Mouse (Mus musculus) adrenal gland, postnatal 14 days (tissue): ENCODE measurements around the gene Cacna2d1. TPM values are rescaled to one million over a fixed set of nuclear protein-coding genes. Genes with fewer than 3 reads are reported as not detected.

ENCODE experiments used
- DNase-seq: peaks from one replicate; pipeline ENCODE4 v3.0.0; 2021; ENCODE audit warnings: mixed read lengths
- total RNA-seq: library from RNA; stranded (reverse); gene quantifications from 2 replicates; pipeline ENCODE4 v1.2.3, GENCODE M21; 2021

The Cacna2d1 gene
- total RNA-seq, 1 experiment from 2014 or later = 73.3 TPM

DNA sequence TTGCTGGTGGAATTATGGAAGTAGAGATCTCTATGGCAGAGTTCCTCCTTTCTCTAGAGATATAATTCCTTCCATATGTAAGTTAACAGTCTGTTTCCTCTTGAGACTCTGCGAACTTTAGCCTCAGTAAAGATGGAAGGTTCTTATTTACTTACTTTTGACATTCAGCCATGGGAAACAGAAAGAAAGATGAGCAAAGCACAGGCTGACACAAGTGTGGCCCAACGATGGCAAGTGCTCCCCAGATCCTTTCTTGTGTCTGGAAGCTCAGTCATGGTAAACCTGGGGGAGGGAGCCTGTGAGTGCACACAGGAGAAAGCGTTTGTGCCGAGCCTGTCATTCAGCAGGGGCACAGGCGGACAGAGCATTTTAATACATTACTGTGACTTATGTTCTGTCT lies 48.9 kb downstream of the Cacna2d1 start:
- DNase-seq = no peak

- no peak for DNase-seq
Measured at GRCm38 (mm10) chr5:15985228-15985858, 50.9 kb downstream of the Cacna2d1 start.

GRCm38 (mm10) chr5:15985901-15986300 lies 51.4 kb downstream of the Cacna2d1 start:
- DNase-seq = no peak

GRCm38 (mm10) chr5:15991428-15992139 lies 57.1 kb downstream of the Cacna2d1 start:
- DNase-seq = no peak

DNA sequence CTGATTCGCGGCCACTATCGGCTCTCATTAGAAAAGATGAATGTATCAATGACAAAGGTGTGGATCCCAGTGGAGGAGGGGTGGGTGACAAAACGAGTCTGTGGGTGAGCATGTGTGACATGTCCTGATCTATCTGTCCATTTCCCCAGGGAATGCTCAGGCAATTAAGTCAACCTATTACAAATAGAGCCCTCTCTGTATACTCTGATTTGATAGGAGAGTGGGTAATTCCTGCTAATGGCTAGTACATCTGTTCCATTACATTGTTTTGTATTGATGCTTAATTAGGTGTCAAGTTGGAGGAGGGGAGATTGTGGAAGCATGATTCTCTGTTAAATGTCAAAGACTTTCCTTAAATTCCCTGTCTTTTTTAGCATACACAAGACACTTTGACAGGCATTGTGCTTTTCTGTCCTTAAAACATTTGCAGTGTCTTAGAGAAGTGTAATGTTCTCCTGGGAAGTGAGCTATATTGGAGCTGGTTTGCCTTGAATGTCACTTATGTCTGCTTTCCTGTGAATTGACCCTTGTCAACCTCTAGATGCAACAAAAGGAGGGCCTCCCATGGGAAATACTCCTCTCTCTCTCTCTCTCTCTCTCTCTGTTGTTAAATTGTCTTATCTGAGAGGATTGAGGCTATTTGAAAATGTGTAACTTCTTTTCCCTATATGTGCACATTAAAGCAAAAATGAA lies 58.9 kb downstream of the Cacna2d1 start:
- no peak for DNase-seq

- DNase-seq = no peak
Measured at GRCm38 (mm10) chr5:15997190-15997589, 62.7 kb downstream of the Cacna2d1 start.

- no peak for DNase-seq
Measured at GRCm38 (mm10) chr5:15997769-15998168, 63.3 kb downstream of the Cacna2d1 start.

DNA sequence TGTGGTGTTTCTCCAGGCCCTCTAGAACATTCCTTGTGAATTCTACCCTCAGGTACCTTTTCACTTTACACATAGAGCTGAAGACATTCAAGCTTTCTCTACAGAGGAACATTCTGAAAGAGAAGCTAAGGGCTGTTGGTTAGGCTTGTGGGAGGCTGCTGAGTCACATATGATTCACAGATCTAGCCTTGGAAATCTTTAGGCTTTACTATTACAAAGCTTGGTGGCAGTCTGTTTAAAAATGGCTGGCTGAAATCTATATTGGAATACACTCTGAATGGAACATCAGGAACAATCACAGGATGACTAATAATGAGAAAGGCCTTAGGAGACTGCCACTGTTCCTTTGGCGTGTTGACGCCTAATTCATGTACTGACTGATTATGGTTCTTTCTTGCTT lies 66.4 kb downstream of the Cacna2d1 start:
- no peak for DNase-seq

- DNase-seq = no peak
Measured at GRCm38 (mm10) chr5:16002431-16003063, 68.1 kb downstream of the Cacna2d1 start.

GRCm38 (mm10) chr5:16004305-16004704 lies 69.8 kb downstream of the Cacna2d1 start:
- DNase-seq = no peak

- DNase-seq = no peak
Measured at GRCm38 (mm10) chr5:16006964-16007363, 72.5 kb downstream of the Cacna2d1 start.

DNA sequence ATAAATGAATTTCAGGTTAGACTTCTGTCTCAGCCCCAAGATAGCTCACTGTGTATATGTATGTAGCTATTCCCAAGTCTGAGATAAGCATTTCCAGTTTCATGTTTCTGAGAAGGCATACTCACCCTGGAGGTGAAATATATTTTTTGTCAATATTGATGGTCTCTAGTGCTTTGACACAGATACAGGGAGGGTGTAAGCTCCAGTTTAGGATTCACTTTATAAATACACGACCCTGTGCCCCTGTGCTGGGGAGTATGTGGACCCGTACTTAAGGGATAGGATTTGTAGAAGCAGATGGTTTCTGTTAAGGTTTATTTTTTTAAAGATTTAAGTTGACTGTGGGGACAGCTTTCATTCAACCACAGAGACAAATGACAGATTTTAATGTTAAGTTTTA lies 79.2 kb downstream of the Cacna2d1 start:
- DNase-seq = no peak

- no peak for DNase-seq
Measured at GRCm38 (mm10) chr5:16014392-16014791, 79.9 kb downstream of the Cacna2d1 start.

DNA sequence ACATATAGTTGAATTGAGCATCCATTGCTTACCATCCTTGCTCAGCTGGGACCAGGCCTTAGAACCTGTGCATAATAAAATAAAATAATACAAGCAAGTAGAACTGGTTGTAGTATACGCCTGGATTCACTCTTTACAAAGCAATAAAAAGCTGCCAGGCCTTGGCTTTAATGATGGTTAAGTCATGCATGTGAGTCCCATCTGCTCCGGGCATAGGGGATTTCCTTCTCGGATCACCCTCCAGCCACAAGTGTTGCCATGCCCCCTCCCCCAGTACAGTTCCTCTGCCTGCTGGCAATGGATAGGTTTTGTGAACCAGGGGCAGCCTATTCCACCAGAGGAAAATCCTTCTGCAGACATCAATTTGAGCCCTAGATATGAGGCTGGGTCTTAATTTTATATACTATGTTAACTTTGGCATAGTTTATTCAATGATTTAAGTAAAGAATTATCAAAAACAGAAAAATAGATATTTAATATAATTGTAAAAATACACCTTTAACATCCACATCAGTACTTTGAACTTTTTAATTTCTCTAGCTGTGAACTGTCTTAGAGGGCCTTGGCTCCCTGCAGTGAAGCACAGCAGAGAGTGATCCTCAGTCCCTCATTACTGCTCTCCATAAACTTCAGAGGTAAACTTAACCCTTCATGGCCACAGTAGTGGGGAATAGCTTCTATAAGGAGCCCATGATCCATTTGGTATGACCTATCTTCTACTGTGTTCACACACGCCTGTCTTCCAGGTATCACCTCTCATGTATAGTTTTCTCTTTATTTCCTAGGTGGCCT lies 90.3 kb downstream of the Cacna2d1 start:
- DNase-seq = no peak

GRCm38 (mm10) chr5:16028881-16029280 lies 94.4 kb downstream of the Cacna2d1 start:
- DNase-seq = no peak

GRCm38 (mm10) chr5:16029481-16029880 lies 95.0 kb downstream of the Cacna2d1 start:
- no peak for DNase-seq

GRCm38 (mm10) chr5:16033569-16033968 lies 99.1 kb downstream of the Cacna2d1 start:
- no peak for DNase-seq

GRCm38 (mm10) chr5:16035259-16035658 lies 100.8 kb downstream of the Cacna2d1 start:
- no peak for DNase-seq

DNA sequence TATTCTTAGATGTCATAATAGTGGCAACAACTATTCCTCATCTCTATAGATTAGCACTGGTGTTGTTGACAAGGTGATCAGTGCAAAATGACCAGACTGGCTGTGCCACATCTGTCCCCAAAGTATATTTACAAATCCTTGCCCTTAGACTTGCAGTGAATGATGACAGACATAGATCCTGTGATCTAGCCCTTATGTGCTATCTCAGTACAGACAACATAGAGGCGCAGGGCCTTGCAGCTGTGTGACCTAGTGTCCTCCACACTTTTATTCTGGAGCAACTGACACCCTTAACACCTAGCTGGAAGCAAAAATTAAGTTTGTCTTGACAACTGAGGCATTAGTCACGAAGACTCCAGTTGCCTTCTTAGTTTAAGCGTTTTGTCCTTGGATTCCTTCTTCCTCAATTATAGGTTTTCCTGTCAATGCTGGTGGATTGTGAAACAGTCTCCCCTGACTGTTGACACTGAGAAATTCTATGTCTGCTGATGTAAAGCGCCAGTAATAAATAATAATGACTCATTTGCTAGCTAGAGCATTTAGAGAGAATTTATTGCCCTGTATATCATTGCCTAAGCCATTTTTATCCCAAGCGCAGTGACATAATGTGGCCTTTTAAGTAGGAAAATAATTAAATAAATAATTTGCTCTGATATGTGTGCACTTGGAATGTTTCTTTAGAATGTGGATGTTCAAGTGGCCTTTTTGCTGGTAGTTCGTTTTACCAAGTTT lies 110.8 kb downstream of the Cacna2d1 start:
- no peak for DNase-seq

DNA sequence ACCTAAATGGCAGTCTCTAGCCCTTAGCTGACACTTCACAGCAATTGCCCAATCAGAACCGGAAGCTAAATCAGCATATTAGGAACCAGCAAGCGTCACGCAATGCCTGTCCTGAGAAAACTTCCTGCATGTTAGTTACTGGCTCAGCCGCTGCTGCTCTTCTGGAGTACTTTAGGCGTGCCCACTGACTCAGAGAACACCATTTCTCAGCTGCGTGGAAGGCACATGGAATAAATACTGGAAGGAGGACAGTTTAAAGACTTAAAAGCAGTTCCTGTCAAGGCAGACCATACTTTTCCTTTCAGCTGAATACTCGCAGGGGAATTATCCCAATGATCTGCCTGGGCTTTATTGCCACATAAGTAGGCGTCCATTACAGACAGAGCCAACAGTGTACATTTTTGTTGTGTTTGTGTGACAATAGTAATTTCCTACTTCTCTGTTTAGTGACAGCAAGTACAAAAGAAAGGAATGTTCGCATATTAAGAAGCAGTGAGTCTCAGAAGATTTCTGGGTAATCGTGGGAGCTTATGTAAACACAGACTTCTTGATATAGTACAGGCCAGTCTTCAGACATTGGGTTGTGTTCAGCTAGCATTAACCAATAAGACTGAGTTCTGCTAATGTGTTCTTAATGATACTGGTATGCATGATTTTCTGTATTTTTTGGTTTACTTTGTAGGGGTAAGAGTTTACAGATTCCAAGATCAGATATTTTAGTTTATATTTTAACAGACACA lies 113.1 kb downstream of the Cacna2d1 start:
- DNase-seq = peak; percentile 27

DNA sequence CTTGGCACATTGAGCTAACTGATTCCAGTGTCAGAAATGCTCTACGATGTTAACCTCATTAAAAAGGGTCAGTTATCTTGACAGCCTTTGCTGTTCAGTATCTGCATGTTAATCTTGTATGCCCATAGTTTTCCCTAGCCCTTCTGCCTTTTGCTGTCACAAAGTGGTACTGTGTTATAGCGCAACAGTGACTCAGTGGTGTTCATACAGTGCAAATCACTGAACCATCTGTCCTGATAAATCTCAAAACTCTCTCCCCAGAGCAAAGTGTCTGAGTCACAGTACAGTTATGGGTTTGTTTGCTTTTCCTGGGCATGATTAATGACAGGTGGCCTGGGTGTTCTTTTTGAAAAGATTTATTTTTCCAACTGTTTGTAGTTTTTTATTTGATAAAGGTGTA lies 122.3 kb downstream of the Cacna2d1 start:
- DNase-seq = no peak
